Mouse (Mus musculus) lung, adult 2 months (tissue): ENCODE data around the gene Syndig1l.
A peak's percentile ranks its signal among the peaks of the same experiment; 100 is the strongest.

Source experiments
- CTCF ChIP-seq: fragments of 200-500 bp; IDR thresholded peaks from 2 replicates; pipeline ENCODE4 v1.5.1; 2011; ENCODE audit warnings: mild to moderate bottlenecking, low read length, control low read depth; ENCODE audit not compliant: insufficient read depth
- POLR2A ChIP-seq: fragments of 200-500 bp; IDR thresholded peaks from 2 replicates; pipeline ENCODE4 v1.6.1; 2011; ENCODE audit warnings: low read depth, mild to moderate bottlenecking, control low read depth, low read length, borderline replicate concordance; ENCODE audit errors: extremely low read depth

DNA sequence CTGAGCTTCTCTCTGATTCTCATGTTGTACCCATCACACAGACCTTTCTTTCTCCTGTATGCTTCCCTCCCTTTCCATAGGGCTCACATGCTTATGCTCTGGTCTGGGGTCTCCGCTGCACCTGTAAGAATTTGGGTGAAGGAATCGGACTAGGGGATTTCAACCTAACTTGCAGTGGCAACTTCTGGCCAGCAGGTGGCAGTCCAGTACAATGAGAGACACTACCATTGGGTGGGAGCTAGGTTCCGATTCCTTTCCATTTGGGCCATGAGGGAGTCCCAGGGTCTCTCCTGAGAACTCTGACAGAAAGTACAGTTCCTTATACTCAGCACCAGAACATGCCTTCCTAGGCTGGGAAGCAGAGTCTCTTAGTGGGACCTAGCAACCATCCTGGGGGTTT is 44.7 kb downstream of the Syndig1l start:
- TF ChIP-seq POLR2A (no peak), CTCF (peak; percentile 90)
